Mouse (Mus musculus): Measurements from ENCODE around the gene Csrp3. TPM values are rescaled to one million over a fixed set of nuclear protein-coding genes. Genes with fewer than 3 reads are reported as not detected.
A peak's percentile ranks its signal among the peaks of the same experiment; 100 is the strongest.

Csrp3 gene
- total RNA-seq (2014; rRNA removed), result 16.8 and 44.6 TPM in 2 replicates
- polyA plus RNA-seq (2012; rRNA removed), result 10.9 and 11.4 TPM in 2 replicates

DNA sequence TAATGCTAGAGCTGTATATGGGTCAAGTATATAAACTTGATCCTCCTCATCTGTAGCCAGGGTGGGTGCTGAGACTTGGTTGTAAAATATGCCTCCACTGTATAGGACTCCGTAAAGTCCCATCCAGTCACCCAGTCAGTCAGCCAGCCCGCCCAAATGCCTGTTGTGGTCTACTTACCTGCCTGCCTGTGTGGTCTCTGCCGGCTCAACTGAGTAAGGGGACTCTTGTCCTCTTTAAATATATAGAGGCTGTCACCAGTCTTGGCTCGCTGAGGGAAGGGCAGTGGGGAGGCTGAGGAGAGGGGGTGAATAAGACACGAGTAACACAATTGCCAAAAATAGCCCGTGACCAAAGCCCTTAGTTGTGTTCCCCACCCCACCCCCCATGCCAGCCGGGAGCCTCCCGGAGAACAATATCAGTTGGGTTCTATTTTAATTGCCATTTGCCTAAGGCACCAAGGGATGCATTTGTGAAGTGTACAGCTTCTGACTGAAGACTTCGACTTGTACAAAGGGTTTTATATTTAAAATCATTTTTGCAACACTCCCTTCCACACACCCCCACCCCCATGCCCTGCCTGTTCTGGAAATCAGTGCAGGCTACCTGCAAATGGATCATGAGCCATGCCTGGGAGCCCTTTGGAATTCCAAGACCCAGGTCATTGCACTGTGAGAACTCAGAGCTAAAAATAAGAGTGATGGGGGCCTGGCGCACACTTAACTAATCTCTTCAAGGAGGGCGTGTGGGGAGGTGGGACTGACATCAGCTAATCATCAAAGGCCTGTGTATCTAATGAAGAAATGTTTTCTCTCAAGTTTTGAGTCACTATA is at the start of gene Csrp3:
Gene Csrp3 (minus strand): TSS at position 214 of the 831 bp plus-strand sequence.
- WGBS, result 79% methylated on average over 11 of the region's 11 CpGs
- H3K4me1 ChIP-seq (ENCODE audit: control insufficient read depth, insufficient read depth, low read length), result peaks cover 15% of the 10 kb centered on the region
- no peak within 1 kb of the TSS for H3K27ac ChIP-seq (replicated peaks; ENCODE audit: insufficient read depth, low read depth, low read length)
- no peaks in the 10 kb centered on the region for H3K27me3 ChIP-seq (ENCODE audit: control insufficient read depth, insufficient read depth, low read length)
- no peaks in the 10 kb centered on the region for H3K36me3 ChIP-seq (ENCODE audit: control insufficient read depth, insufficient read depth, low read length)
- no peak for DNase-seq (ENCODE audit: extremely low read depth, low read depth, low spot score)
- no peak within 1 kb of the TSS for H3K9ac ChIP-seq (ENCODE audit: low read depth, low read length)
- TF ChIP-seq POLR2A (IDR thresholded peaks at IDR 0.05; ENCODE audit: extremely low read depth, insufficient read depth, low read length) (no peak), CTCF (IDR thresholded peaks at IDR 0.05; ENCODE audit: low read depth, low read length) (no peak)
- no peaks in the 10 kb centered on the region for H3K79me2 ChIP-seq (ENCODE audit: control insufficient read depth, insufficient read depth, low read length)
- H3K4me3 ChIP-seq (ENCODE audit: insufficient read depth, low read depth, low read length), result no peak within 1 kb of the TSS

- Histone ChIP-seq H3K79me2 (ENCODE audit: control insufficient read depth, insufficient read depth, low read length) (no peaks in the 10 kb centered on the region), H3K27ac (replicated peaks; ENCODE audit: insufficient read depth, low read depth, low read length) (no peak overlapping the region), H3K9ac (ENCODE audit: low read depth, low read length) (no peak overlapping the region), H3K4me1 (ENCODE audit: control insufficient read depth, insufficient read depth, low read length) (no peaks in the 10 kb centered on the region; the same call in 1 of the 2 replicates), H3K27me3 (ENCODE audit: control insufficient read depth, insufficient read depth, low read length) (no peaks in the 10 kb centered on the region), H3K36me3 (ENCODE audit: control insufficient read depth, insufficient read depth, low read length) (no peaks in the 10 kb centered on the region), H3K4me3 (ENCODE audit: insufficient read depth, low read depth, low read length) (no peak overlapping the region)
- no peak for DNase-seq (ENCODE audit: extremely low read depth, low read depth, low spot score)
- no peak for TF ChIP-seq POLR2A (IDR thresholded peaks at IDR 0.05; ENCODE audit: extremely low read depth, insufficient read depth, low read length)
- 67% methylated on average over 4 of the region's 4 CpGs for WGBS
These were observed 48.2 kb upstream of the Csrp3 start for GRCm38 (mm10) chr7:48896051-48896450.

DNA sequence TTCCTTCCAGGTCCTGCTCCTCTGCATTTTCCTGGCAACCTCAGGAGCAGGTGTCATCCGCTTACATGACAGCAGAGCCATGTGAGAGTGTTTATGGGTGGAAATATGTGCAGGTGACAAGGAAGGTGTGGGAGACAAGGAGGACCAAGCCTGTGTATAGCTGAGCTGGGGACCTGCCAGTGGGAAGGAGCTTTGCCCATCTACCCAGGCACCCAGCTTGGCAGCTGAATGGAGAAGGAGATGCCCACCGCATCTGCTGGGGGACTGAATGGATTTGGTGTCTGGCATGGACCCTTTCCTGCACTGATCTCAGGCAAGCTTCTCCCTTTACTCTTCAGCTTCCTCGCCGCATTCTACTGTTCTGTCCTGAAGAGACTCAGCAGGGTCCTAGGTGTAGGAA is 47.6 kb upstream of the Csrp3 start:
- TF ChIP-seq CTCF (IDR thresholded peaks at IDR 0.05; ENCODE audit: low read depth, low read length) (no peak), POLR2A (IDR thresholded peaks at IDR 0.05; ENCODE audit: extremely low read depth, insufficient read depth, low read length) (no peak)
- 96% methylated on average over 4 of the region's 4 CpGs for WGBS
- no peaks in the 10 kb centered on the region for H3K36me3 ChIP-seq (ENCODE audit: control insufficient read depth, insufficient read depth, low read length)
- no peak for DNase-seq (ENCODE audit: extremely low read depth, low read depth, low spot score)
- H3K27ac ChIP-seq (replicated peaks; ENCODE audit: insufficient read depth, low read depth, low read length), result no peak overlapping the region
- no peak overlapping the region for H3K9ac ChIP-seq (ENCODE audit: low read depth, low read length)
- no peak overlapping the region for H3K4me3 ChIP-seq (ENCODE audit: insufficient read depth, low read depth, low read length)
- no peaks in the 10 kb centered on the region for H3K79me2 ChIP-seq (ENCODE audit: control insufficient read depth, insufficient read depth, low read length)
- no peaks in the 10 kb centered on the region for H3K27me3 ChIP-seq (ENCODE audit: control insufficient read depth, insufficient read depth, low read length)
- H3K4me1 ChIP-seq (ENCODE audit: control insufficient read depth, insufficient read depth, low read length), result no peaks in the 10 kb centered on the region; the same call in 1 of the 2 replicates

- Histone ChIP-seq H3K27ac (replicated peaks; ENCODE audit: insufficient read depth, low read depth, low read length) (no peak overlapping the region), H3K4me1 (ENCODE audit: control insufficient read depth, insufficient read depth, low read length) (no peaks in the 10 kb centered on the region), H3K9ac (ENCODE audit: low read depth, low read length) (no peak overlapping the region), H3K36me3 (ENCODE audit: control insufficient read depth, insufficient read depth, low read length) (no peaks in the 10 kb centered on the region), H3K27me3 (ENCODE audit: control insufficient read depth, insufficient read depth, low read length) (no peaks in the 10 kb centered on the region), H3K79me2 (ENCODE audit: control insufficient read depth, insufficient read depth, low read length) (no peaks in the 10 kb centered on the region), H3K4me3 (ENCODE audit: insufficient read depth, low read depth, low read length) (no peak overlapping the region)
- no peak for DNase-seq (ENCODE audit: extremely low read depth, low read depth, low spot score)
- no peak for TF ChIP-seq POLR2A (IDR thresholded peaks at IDR 0.05; ENCODE audit: extremely low read depth, insufficient read depth, low read length)
- TF ChIP-seq CTCF (IDR thresholded peaks at IDR 0.05; ENCODE audit: low read depth, low read length), result no peak
- WGBS, result 71% methylated on average over 6 of the region's 6 CpGs
These were observed 46.9 kb upstream of the Csrp3 start for GRCm38 (mm10) chr7:48894763-48895162.

DNA sequence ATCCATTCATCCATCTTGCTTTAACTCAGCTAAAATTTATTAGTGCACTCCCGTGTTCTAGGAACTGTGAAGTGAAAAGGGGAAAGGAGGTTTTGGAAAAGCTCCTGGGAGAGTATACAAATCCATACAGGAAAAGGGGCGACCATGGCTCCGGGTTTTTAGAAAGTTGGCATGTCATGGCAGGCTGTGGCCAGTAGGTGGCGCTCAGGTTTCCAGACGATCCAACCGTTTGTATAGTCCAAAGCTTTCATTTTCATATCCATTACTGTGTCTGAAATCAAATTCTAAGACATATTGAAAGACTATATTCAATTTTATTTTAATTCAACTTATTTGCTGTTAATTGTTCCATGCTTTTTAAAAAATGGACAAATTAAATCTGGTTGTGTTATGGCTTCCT is 46.3 kb upstream of the Csrp3 start:
- no peak overlapping the region for H3K27ac ChIP-seq (replicated peaks; ENCODE audit: insufficient read depth, low read depth, low read length)
- TF ChIP-seq POLR2A (IDR thresholded peaks at IDR 0.05; ENCODE audit: extremely low read depth, insufficient read depth, low read length) (no peak), CTCF (IDR thresholded peaks at IDR 0.05; ENCODE audit: low read depth, low read length) (peak; percentile 87)
- 0% methylated on average over 6 of the region's 6 CpGs for WGBS
- no peak overlapping the region for H3K9ac ChIP-seq (ENCODE audit: low read depth, low read length)
- no peaks in the 10 kb centered on the region for H3K79me2 ChIP-seq (ENCODE audit: control insufficient read depth, insufficient read depth, low read length)
- no peak for DNase-seq (ENCODE audit: extremely low read depth, low read depth, low spot score)
- H3K36me3 ChIP-seq (ENCODE audit: control insufficient read depth, insufficient read depth, low read length), result no peaks in the 10 kb centered on the region
- no peaks in the 10 kb centered on the region for H3K4me1 ChIP-seq (ENCODE audit: control insufficient read depth, insufficient read depth, low read length)
- H3K27me3 ChIP-seq (ENCODE audit: control insufficient read depth, insufficient read depth, low read length), result no peaks in the 10 kb centered on the region
- no peak overlapping the region for H3K4me3 ChIP-seq (ENCODE audit: insufficient read depth, low read depth, low read length)

GRCm38 (mm10) chr7:48893093-48893492 is 45.3 kb upstream of the Csrp3 start:
- WGBS, result 79% methylated on average over 7 of the region's 7 CpGs
- TF ChIP-seq CTCF (IDR thresholded peaks at IDR 0.05; ENCODE audit: low read depth, low read length) (no peak), POLR2A (IDR thresholded peaks at IDR 0.05; ENCODE audit: extremely low read depth, insufficient read depth, low read length) (no peak)

More at GRCm38 (mm10) chr7:48893093-48893492, 45.3 kb upstream of the Csrp3 start:
- Histone ChIP-seq H3K4me1 (ENCODE audit: control insufficient read depth, insufficient read depth, low read length) (no peaks in the 10 kb centered on the region), H3K27ac (replicated peaks; ENCODE audit: insufficient read depth, low read depth, low read length) (no peak overlapping the region), H3K36me3 (ENCODE audit: control insufficient read depth, insufficient read depth, low read length) (no peaks in the 10 kb centered on the region), H3K9ac (ENCODE audit: low read depth, low read length) (no peak overlapping the region), H3K27me3 (ENCODE audit: control insufficient read depth, insufficient read depth, low read length) (no peaks in the 10 kb centered on the region), H3K79me2 (ENCODE audit: control insufficient read depth, insufficient read depth, low read length) (no peaks in the 10 kb centered on the region), H3K4me3 (ENCODE audit: insufficient read depth, low read depth, low read length) (no peak overlapping the region)
- DNase-seq (ENCODE audit: extremely low read depth, low read depth, low spot score), result no peak

All from liver, adult 2 months (tissue).